Mouse (Mus musculus) heart, adult 2 months (tissue): ENCODE data around the gene Fhit.

Source experiments
- CTCF ChIP-seq: fragments of 200-600 bp; IDR thresholded peaks from 2 replicates; pipeline ENCODE4 v1.8.1; 2022; ENCODE audit warnings: antibody characterized with exemption, mild to moderate bottlenecking, moderate library complexity
- POLR2A ChIP-seq: fragments of 200-500 bp; IDR thresholded peaks from 2 replicates; pipeline ENCODE4 v1.6.1; 2011; ENCODE audit warnings: mild to moderate bottlenecking, low read depth, low read length, control low read depth; ENCODE audit not compliant: insufficient read depth

- TF ChIP-seq CTCF: no peak
- no peak for TF ChIP-seq POLR2A
Observed at GRCm38 (mm10) chr14:10485798-10486197, 676.0 kb downstream of the Fhit start.
